Mouse (Mus musculus) forebrain, embryonic 12.5 days (tissue): ENCODE measurements at regions not wholly inside any gene's neighbourhood (a gene's known extent, or its start where the extent isn't known, plus 50 kb on each side); places are given as distances from the start of the nearest gene placed in this dataset.
A peak's percentile ranks its signal among the peaks of the same experiment; 100 is the strongest.

Source experiments
- ATAC-seq: fragments of 200-750 bp; cut with Nextera tagmentation; 2 replicates; pipeline ENCODE4 v1.8.0; 2017; ENCODE audit warnings: moderate TSS enrichment; ENCODE audit not compliant: low FRiP score
- H3K27ac ChIP-seq: fragments of 300-500 bp; sonication (generic); 2 replicates; pipeline ENCODE4 v1.5.1; 2016; ENCODE audit warnings: mild to moderate bottlenecking
- H3K27me3 ChIP-seq: fragments of 300-500 bp; sonication (generic); 2 replicates; pipeline ENCODE4 v1.6.1; 2016; ENCODE audit warnings: mild to moderate bottlenecking
- H3K36me3 ChIP-seq: fragments of 300-500 bp; sonication (generic); replicated peaks from 2 replicates; pipeline ENCODE4 v1.6.1; 2016; ENCODE audit warnings: mild to moderate bottlenecking
- H3K4me1 ChIP-seq: fragments of 300-500 bp; sonication (generic); 2 replicates; pipeline ENCODE4 v1.6.1; 2016
- H3K4me2 ChIP-seq: fragments of 300-500 bp; sonication (generic); 2 replicates; pipeline ENCODE4 v1.6.1; 2016; ENCODE audit warnings: mild to moderate bottlenecking, moderate library complexity
- H3K4me3 ChIP-seq: fragments of 300-500 bp; sonication (generic); replicated peaks from 2 replicates; pipeline ENCODE4 v1.5.1; 2016; ENCODE audit warnings: mild to moderate bottlenecking
- H3K9ac ChIP-seq: fragments of 300-500 bp; sonication (generic); 2 replicates; pipeline ENCODE4 v1.6.1; 2016; ENCODE audit warnings: mild to moderate bottlenecking
- H3K9me3 ChIP-seq: fragments of 300-500 bp; sonication (generic); 2 replicates; pipeline ENCODE4 v1.6.1; 2016
- WGBS: fragments of 180-500 bp; shearing (Covaris S2); methylation state at CpG from one replicate; pipeline ENCODE4 v1.1.7; 2016; 5-methylcytosine and 5-hydroxymethylcytosine counted together

- Histone ChIP-seq H3K36me3 (no peaks in the 10 kb centered on the region), H3K9ac (no peak overlapping the region), H3K27me3 (no peaks in the 10 kb centered on the region), H3K9me3 (no peaks in the 10 kb centered on the region), H3K4me1 (no peaks in the 10 kb centered on the region), H3K4me2 (no peak overlapping the region), H3K4me3 (no peak overlapping the region), H3K27ac (no peak overlapping the region)
- no peak for ATAC-seq
- WGBS = 75% methylated on average over 1 of the region's 1 CpGs
Observed at GRCm38 (mm10) chr17:58598911-58599310, 392.3 kb downstream of the Pdzph1 start.

GRCm38 (mm10) chr17:58596661-58597060, 394.5 kb downstream of the Pdzph1 start:
- no peaks in the 10 kb centered on the region for H3K36me3 ChIP-seq
- H3K9me3 ChIP-seq = no peaks in the 10 kb centered on the region
- H3K27ac ChIP-seq = no peak overlapping the region
- ATAC-seq = no peak
- H3K4me1 ChIP-seq = no peaks in the 10 kb centered on the region
- no peak overlapping the region for H3K4me3 ChIP-seq
- H3K9ac ChIP-seq = no peak overlapping the region
- no peaks in the 10 kb centered on the region for H3K27me3 ChIP-seq
- no peak overlapping the region for H3K4me2 ChIP-seq

- WGBS = 59% methylated on average over 2 of the region's 2 CpGs
- no peak overlapping the region for H3K4me3 ChIP-seq
- ATAC-seq = 0 out of 2 replicates have a peak, but pooled peaks have one; percentile 11
- no peak overlapping the region for H3K9ac ChIP-seq
- H3K9me3 ChIP-seq = no peaks in the 10 kb centered on the region
- H3K36me3 ChIP-seq = no peaks in the 10 kb centered on the region
- no peaks in the 10 kb centered on the region for H3K4me1 ChIP-seq
- H3K4me2 ChIP-seq = no peak overlapping the region
- H3K27me3 ChIP-seq = no peaks in the 10 kb centered on the region
- no peak overlapping the region for H3K27ac ChIP-seq
Observed at GRCm38 (mm10) chr17:58587946-58588345, 403.2 kb downstream of the Pdzph1 start.

GRCm38 (mm10) chr17:58572885-58573284, 418.3 kb downstream of the Pdzph1 start:
- Histone ChIP-seq H3K4me3 (no peak overlapping the region), H3K27me3 (no peaks in the 10 kb centered on the region), H3K27ac (no peak overlapping the region), H3K4me1 (no peaks in the 10 kb centered on the region), H3K4me2 (no peak overlapping the region), H3K9me3 (no peaks in the 10 kb centered on the region), H3K36me3 (no peaks in the 10 kb centered on the region), H3K9ac (no peak overlapping the region)
- WGBS = 86% methylated on average over 2 of the region's 2 CpGs
- ATAC-seq = no peak
